Mouse (Mus musculus): Measurements from ENCODE around the gene Mthfr. TPM values are rescaled to one million over a fixed set of nuclear protein-coding genes. Genes with fewer than 3 reads are reported as not detected.

The Mthfr gene
- polyA plus RNA-seq (2015; fragmentation: Nextera tagmentation; extraction: Ambion mirVana): 26.5 and 28.1 TPM in 2 replicates

- Histone ChIP-seq H3K9ac (replicated peaks; ENCODE audit: low read length) (peak within 1 kb of the TSS; percentile 77), H3K9me3 (ENCODE audit: low read length) (no peaks in the 10 kb centered on the region), H3K27ac (ENCODE audit: low read length) (peak within 1 kb of the TSS; percentile 93), H3K27me3 (ENCODE audit: insufficient read depth, low read length) (no peaks in the 10 kb centered on the region), H3K4me2 (replicated peaks; ENCODE audit: low read depth, low read length) (peak within 1 kb of the TSS; percentile 88), H3K36me3 (ENCODE audit: insufficient read depth, low read length) (0 out of 2 replicates have a peak, but pooled peaks cover 10% of the 10 kb centered on the region), H3K4me3 (ENCODE audit: low read length) (peak within 1 kb of the TSS; percentile 72), H3K4me1 (ENCODE audit: insufficient read depth, low read length) (peaks cover 39% of the 10 kb centered on the region)
- ATAC-seq (ENCODE audit: low FRiP score, low TSS enrichment): peak; percentile 94
- under 1% methylated on average over 53 of the region's 54 CpGs for WGBS
Observed at GRCm38 (mm10) chr4:148038600-148039253, at the start of gene Mthfr, which contains the start of gene Clcn6. TSS of gene Mthfr (plus strand) at chr4:148039077. TSS of gene Clcn6 (minus strand) at chr4:148038821.

GRCm38 (mm10) chr4:147993571-147994095, 45.2 kb upstream of the Mthfr start:
- ATAC-seq (ENCODE audit: low FRiP score, low TSS enrichment): no peak
- WGBS: 55% methylated on average over 7 of the region's 7 CpGs

GRCm38 (mm10) chr4:147995311-147995710, 43.6 kb upstream of the Mthfr start:
- no peaks in the 10 kb centered on the region for H3K9me3 ChIP-seq (ENCODE audit: low read length)
- no peaks in the 10 kb centered on the region for H3K36me3 ChIP-seq (ENCODE audit: insufficient read depth, low read length)
- H3K27me3 ChIP-seq (ENCODE audit: insufficient read depth, low read length): no peaks in the 10 kb centered on the region
- H3K4me3 ChIP-seq (ENCODE audit: low read length): no peak overlapping the region
- 86% methylated on average over 3 of the region's 3 CpGs for WGBS
- no peak overlapping the region for H3K27ac ChIP-seq (ENCODE audit: low read length)
- no peak overlapping the region for H3K9ac ChIP-seq (replicated peaks; ENCODE audit: low read length)
- H3K4me1 ChIP-seq (ENCODE audit: insufficient read depth, low read length): no peaks in the 10 kb centered on the region
- ATAC-seq (ENCODE audit: low FRiP score, low TSS enrichment): no peak
- no peak overlapping the region for H3K4me2 ChIP-seq (replicated peaks; ENCODE audit: low read depth, low read length)

More at GRCm38 (mm10) chr4:147993571-147994095, 45.2 kb upstream of the Mthfr start:
- Histone ChIP-seq H3K9me3 (ENCODE audit: low read length) (no peaks in the 10 kb centered on the region), H3K27me3 (ENCODE audit: insufficient read depth, low read length) (no peaks in the 10 kb centered on the region), H3K4me1 (ENCODE audit: insufficient read depth, low read length) (no peaks in the 10 kb centered on the region), H3K4me3 (ENCODE audit: low read length) (no peak overlapping the region), H3K9ac (replicated peaks; ENCODE audit: low read length) (no peak overlapping the region), H3K27ac (ENCODE audit: low read length) (no peak overlapping the region), H3K4me2 (replicated peaks; ENCODE audit: low read depth, low read length) (no peak overlapping the region), H3K36me3 (ENCODE audit: insufficient read depth, low read length) (no peaks in the 10 kb centered on the region)

GRCm38 (mm10) chr4:148000202-148000772, 38.6 kb upstream of the Mthfr start, which contains the start of gene Nppa:
TSS of gene Nppa (plus strand) at chr4:148000722.
- no peaks in the 10 kb centered on the region for H3K4me1 ChIP-seq (ENCODE audit: insufficient read depth, low read length)
- H3K27me3 ChIP-seq (ENCODE audit: insufficient read depth, low read length): no peaks in the 10 kb centered on the region
- peaks cover 7% of the 10 kb centered on the region for H3K36me3 ChIP-seq (ENCODE audit: insufficient read depth, low read length)
- no peak within 1 kb of the TSS for H3K27ac ChIP-seq (ENCODE audit: low read length)
- no peak within 1 kb of the TSS for H3K4me2 ChIP-seq (replicated peaks; ENCODE audit: low read depth, low read length)
- no peak for ATAC-seq (ENCODE audit: low FRiP score, low TSS enrichment)
- WGBS: 25% methylated on average over 12 of the region's 12 CpGs
- H3K4me3 ChIP-seq (ENCODE audit: low read length): no peak within 1 kb of the TSS
- no peaks in the 10 kb centered on the region for H3K9me3 ChIP-seq (ENCODE audit: low read length)
- no peak within 1 kb of the TSS for H3K9ac ChIP-seq (replicated peaks; ENCODE audit: low read length)

GRCm38 (mm10) chr4:148001013-148001789, 37.7 kb upstream of the Mthfr start:
- H3K4me2 ChIP-seq (replicated peaks; ENCODE audit: low read depth, low read length): no peak overlapping the region
- no peak overlapping the region for H3K9ac ChIP-seq (replicated peaks; ENCODE audit: low read length)
- no peak overlapping the region for H3K27ac ChIP-seq (ENCODE audit: low read length)
- H3K9me3 ChIP-seq (ENCODE audit: low read length): no peaks in the 10 kb centered on the region
- no peaks in the 10 kb centered on the region for H3K27me3 ChIP-seq (ENCODE audit: insufficient read depth, low read length)
- H3K4me3 ChIP-seq (ENCODE audit: low read length): no peak overlapping the region
- peaks cover 16% of the 10 kb centered on the region for H3K36me3 ChIP-seq (ENCODE audit: insufficient read depth, low read length)
- 81% methylated on average over 17 of the region's 17 CpGs for WGBS
- no peak for ATAC-seq (ENCODE audit: low FRiP score, low TSS enrichment)
- H3K4me1 ChIP-seq (ENCODE audit: insufficient read depth, low read length): no peaks in the 10 kb centered on the region

GRCm38 (mm10) chr4:148001866-148002265, 37.0 kb upstream of the Mthfr start:
- Histone ChIP-seq H3K27ac (ENCODE audit: low read length) (no peak overlapping the region), H3K27me3 (ENCODE audit: insufficient read depth, low read length) (no peaks in the 10 kb centered on the region), H3K4me1 (ENCODE audit: insufficient read depth, low read length) (no peaks in the 10 kb centered on the region), H3K9me3 (ENCODE audit: low read length) (no peaks in the 10 kb centered on the region), H3K9ac (replicated peaks; ENCODE audit: low read length) (no peak overlapping the region), H3K4me3 (ENCODE audit: low read length) (no peak overlapping the region), H3K36me3 (ENCODE audit: insufficient read depth, low read length) (peaks cover 22% of the 10 kb centered on the region), H3K4me2 (replicated peaks; ENCODE audit: low read depth, low read length) (no peak overlapping the region)
- ATAC-seq (ENCODE audit: low FRiP score, low TSS enrichment): no peak
- 49% methylated on average over 8 of the region's 8 CpGs for WGBS

- H3K4me3 ChIP-seq (ENCODE audit: low read length): no peak overlapping the region
- H3K27me3 ChIP-seq (ENCODE audit: insufficient read depth, low read length): no peaks in the 10 kb centered on the region
- ATAC-seq (ENCODE audit: low FRiP score, low TSS enrichment): no peak
- H3K36me3 ChIP-seq (ENCODE audit: insufficient read depth, low read length): peaks cover 46% of the 10 kb centered on the region
- no peaks in the 10 kb centered on the region for H3K4me1 ChIP-seq (ENCODE audit: insufficient read depth, low read length)
- no peak overlapping the region for H3K4me2 ChIP-seq (replicated peaks; ENCODE audit: low read depth, low read length)
- H3K9me3 ChIP-seq (ENCODE audit: low read length): no peaks in the 10 kb centered on the region
- no peak overlapping the region for H3K9ac ChIP-seq (replicated peaks; ENCODE audit: low read length)
- WGBS: 52% methylated on average over 7 of the region's 7 CpGs
- no peak overlapping the region for H3K27ac ChIP-seq (ENCODE audit: low read length)
Observed at GRCm38 (mm10) chr4:148004361-148004760, 34.5 kb upstream of the Mthfr start.

- Histone ChIP-seq H3K36me3 (ENCODE audit: insufficient read depth, low read length) (peaks cover 84% of the 10 kb centered on the region), H3K4me3 (ENCODE audit: low read length) (no peak overlapping the region), H3K27ac (ENCODE audit: low read length) (no peak overlapping the region), H3K4me1 (ENCODE audit: insufficient read depth, low read length) (no peaks in the 10 kb centered on the region), H3K4me2 (replicated peaks; ENCODE audit: low read depth, low read length) (no peak overlapping the region), H3K9me3 (ENCODE audit: low read length) (no peaks in the 10 kb centered on the region), H3K9ac (replicated peaks; ENCODE audit: low read length) (no peak overlapping the region), H3K27me3 (ENCODE audit: insufficient read depth, low read length) (no peaks in the 10 kb centered on the region)
- 82% methylated on average over 4 of the region's 4 CpGs for WGBS
- ATAC-seq (ENCODE audit: low FRiP score, low TSS enrichment): no peak
Observed at GRCm38 (mm10) chr4:148008412-148008811, 30.5 kb upstream of the Mthfr start.

- H3K36me3 ChIP-seq (ENCODE audit: insufficient read depth, low read length): peaks cover 96% of the 10 kb centered on the region
- H3K9ac ChIP-seq (replicated peaks; ENCODE audit: low read length): no peak overlapping the region
- WGBS: 90% methylated on average over 2 of the region's 2 CpGs
- H3K4me1 ChIP-seq (ENCODE audit: insufficient read depth, low read length): no peaks in the 10 kb centered on the region
- no peak overlapping the region for H3K4me3 ChIP-seq (ENCODE audit: low read length)
- H3K27me3 ChIP-seq (ENCODE audit: insufficient read depth, low read length): no peaks in the 10 kb centered on the region
- H3K4me2 ChIP-seq (replicated peaks; ENCODE audit: low read depth, low read length): no peak overlapping the region
- H3K9me3 ChIP-seq (ENCODE audit: low read length): no peaks in the 10 kb centered on the region
- no peak for ATAC-seq (ENCODE audit: low FRiP score, low TSS enrichment)
- H3K27ac ChIP-seq (ENCODE audit: low read length): no peak overlapping the region
Observed at GRCm38 (mm10) chr4:148009641-148010040, 29.2 kb upstream of the Mthfr start.
